Mouse (Mus musculus) midbrain, embryonic 16.5 days (tissue): ENCODE measurements at regions not wholly inside any gene's neighbourhood (a gene's known extent, or its start where the extent isn't known, plus 50 kb on each side); places are given as distances from the start of the nearest gene placed in this dataset.

Source experiments
- ATAC-seq: fragments of 200-750 bp; cut with Nextera tagmentation; 2 replicates; pipeline ENCODE4 v1.8.0; 2017; ENCODE audit warnings: moderate TSS enrichment
- H3K27ac ChIP-seq: fragments of 300-500 bp; sonication (generic); 2 replicates; pipeline ENCODE4 v1.5.1; 2014; ENCODE audit warnings: mild to moderate bottlenecking, low read length, mixed read lengths
- H3K27me3 ChIP-seq: fragments of 300-500 bp; sonication (generic); 2 replicates; pipeline ENCODE4 v1.6.1; 2014; ENCODE audit warnings: low read depth, low read length, mixed read lengths; ENCODE audit not compliant: control insufficient read depth, insufficient read depth
- H3K36me3 ChIP-seq: fragments of 300-500 bp; sonication (generic); 2 replicates; pipeline ENCODE4 v1.6.1; 2014; ENCODE audit warnings: mild to moderate bottlenecking, low read length, moderate library complexity, mixed read lengths; ENCODE audit not compliant: control insufficient read depth, insufficient read depth
- H3K4me1 ChIP-seq: fragments of 300-500 bp; sonication (generic); 2 replicates; pipeline ENCODE4 v1.6.1; 2014; ENCODE audit warnings: mild to moderate bottlenecking, low read length, mixed read lengths; ENCODE audit not compliant: control insufficient read depth, insufficient read depth
- H3K4me2 ChIP-seq: fragments of 300-500 bp; sonication (generic); 2 replicates; pipeline ENCODE4 v1.6.1; 2014; ENCODE audit warnings: mild to moderate bottlenecking, low read length, mixed read lengths
- H3K4me3 ChIP-seq: fragments of 300-500 bp; sonication (generic); 2 replicates; pipeline ENCODE4 v1.5.1; 2014; ENCODE audit warnings: low read depth, mild to moderate bottlenecking, low read length, moderate library complexity, mixed read lengths
- H3K9ac ChIP-seq: fragments of 300-500 bp; sonication (generic); 2 replicates; pipeline ENCODE4 v1.6.1; 2014; ENCODE audit warnings: low read depth, low read length, mixed read lengths
- H3K9me3 ChIP-seq: fragments of 300-500 bp; sonication (generic); replicated peaks from 2 replicates; pipeline ENCODE4 v1.6.1; 2014; ENCODE audit warnings: mild to moderate bottlenecking, low read length, mixed read lengths; ENCODE audit not compliant: control insufficient read depth, poor library complexity, severe bottlenecking
- WGBS: fragments of 180-500 bp; shearing (Covaris S2); extraction: QIAGEN DNeasy Blood & Tissue Kit; methylation state at CpG from one replicate; pipeline ENCODE4 v1.1.7; 2014; 5-methylcytosine and 5-hydroxymethylcytosine counted together

- Histone ChIP-seq H3K4me3 (no peak overlapping the region), H3K27me3 (no peaks in the 10 kb centered on the region), H3K4me1 (peaks cover 4% of the 10 kb centered on the region), H3K36me3 (no peaks in the 10 kb centered on the region), H3K9me3 (no peaks in the 10 kb centered on the region), H3K9ac (no peak overlapping the region), H3K4me2 (no peak overlapping the region), H3K27ac (no peak overlapping the region)
- no peak for ATAC-seq
Observed at GRCm38 (mm10) chr1:23268062-23268461, 129.5 kb downstream of the Ogfrl1 start.

GRCm38 (mm10) chr1:23265556-23266232, 131.9 kb downstream of the Ogfrl1 start:
- whole genome bisulfite sequencing, result 81% methylated on average over 3 of the region's 3 CpGs
- Histone ChIP-seq H3K4me2 (no peak overlapping the region), H3K27me3 (no peaks in the 10 kb centered on the region), H3K4me1 (peaks cover 4% of the 10 kb centered on the region), H3K9ac (no peak overlapping the region), H3K27ac (no peak overlapping the region), H3K4me3 (no peak overlapping the region), H3K9me3 (no peaks in the 10 kb centered on the region), H3K36me3 (no peaks in the 10 kb centered on the region)
- no peak for ATAC-seq

GRCm38 (mm10) chr1:23264251-23264650, 133.3 kb downstream of the Ogfrl1 start:
- peaks cover 4% of the 10 kb centered on the region for H3K4me1 ChIP-seq
- H3K36me3 ChIP-seq, result no peaks in the 10 kb centered on the region
- no peaks in the 10 kb centered on the region for H3K27me3 ChIP-seq
- H3K4me2 ChIP-seq, result no peak overlapping the region
- no peak overlapping the region for H3K4me3 ChIP-seq
- H3K9me3 ChIP-seq, result no peaks in the 10 kb centered on the region
- 57% methylated on average over 3 of the region's 3 CpGs for WGBS
- no peak for ATAC-seq
- H3K9ac ChIP-seq, result 0 out of 2 replicates have a peak overlapping the region, but pooled peaks have one; percentile 10
- no peak overlapping the region for H3K27ac ChIP-seq

GRCm38 (mm10) chr1:23263798-23264197, 133.8 kb downstream of the Ogfrl1 start:
- no peak for ATAC-seq
- Histone ChIP-seq H3K4me3 (no peak overlapping the region), H3K9me3 (no peaks in the 10 kb centered on the region), H3K4me1 (peaks cover 4% of the 10 kb centered on the region), H3K27me3 (no peaks in the 10 kb centered on the region), H3K4me2 (no peak overlapping the region), H3K36me3 (no peaks in the 10 kb centered on the region), H3K9ac (no peak overlapping the region), H3K27ac (no peak overlapping the region)
- WGBS, result 40% methylated on average over 4 of the region's 4 CpGs

- no peak for ATAC-seq
- H3K36me3 ChIP-seq, result no peaks in the 10 kb centered on the region
- H3K27me3 ChIP-seq, result no peaks in the 10 kb centered on the region
- H3K4me2 ChIP-seq, result no peak overlapping the region
- 74% methylated on average over 3 of the region's 3 CpGs for WGBS
- H3K9ac ChIP-seq, result no peak overlapping the region
- no peaks in the 10 kb centered on the region for H3K9me3 ChIP-seq
- H3K4me3 ChIP-seq, result no peak overlapping the region
- H3K4me1 ChIP-seq, result peaks cover 16% of the 10 kb centered on the region
- H3K27ac ChIP-seq, result no peak overlapping the region
Observed at GRCm38 (mm10) chr1:23261652-23262051, 135.9 kb downstream of the Ogfrl1 start.

- Histone ChIP-seq H3K4me1 (peaks cover 14% of the 10 kb centered on the region), H3K36me3 (no peaks in the 10 kb centered on the region), H3K4me3 (peak overlapping the region; percentile 70), H3K27ac (no peak overlapping the region; the same call in 1 of the 2 replicates), H3K9ac (peak overlapping the region; percentile 74), H3K9me3 (no peaks in the 10 kb centered on the region), H3K27me3 (no peaks in the 10 kb centered on the region), H3K4me2 (peak overlapping the region; percentile 97)
- 15% methylated on average over 10 of the region's 10 CpGs for WGBS
- no peak for ATAC-seq
Observed at GRCm38 (mm10) chr1:23257306-23257895, 140.2 kb downstream of the Ogfrl1 start.

GRCm38 (mm10) chr1:23256630-23257001, 141.0 kb downstream of the Ogfrl1 start:
- Histone ChIP-seq H3K27me3 (no peaks in the 10 kb centered on the region), H3K36me3 (no peaks in the 10 kb centered on the region), H3K9me3 (no peaks in the 10 kb centered on the region), H3K4me2 (peak overlapping the region; percentile 97), H3K4me1 (peaks cover 14% of the 10 kb centered on the region), H3K9ac (peak overlapping the region; percentile 74), H3K27ac (peak overlapping the region; percentile 82), H3K4me3 (peak overlapping the region; percentile 70)
- 1% methylated on average over 41 of the region's 45 CpGs for WGBS
- ATAC-seq, result no peak

GRCm38 (mm10) chr1:23255925-23256629, 141.5 kb downstream of the Ogfrl1 start:
- H3K36me3 ChIP-seq, result no peaks in the 10 kb centered on the region
- no peaks in the 10 kb centered on the region for H3K9me3 ChIP-seq
- H3K27me3 ChIP-seq, result no peaks in the 10 kb centered on the region
- peaks cover 14% of the 10 kb centered on the region for H3K4me1 ChIP-seq
- H3K4me2 ChIP-seq, result peak overlapping the region; percentile 97
- H3K4me3 ChIP-seq, result peak overlapping the region; percentile 70
- H3K27ac ChIP-seq, result peak overlapping the region; percentile 82
- H3K9ac ChIP-seq, result peak overlapping the region; percentile 74
- peak; percentile 99 for ATAC-seq
- under 1% methylated on average over 38 of the region's 80 CpGs for WGBS

GRCm38 (mm10) chr1:23254235-23254634, 143.3 kb downstream of the Ogfrl1 start:
- Histone ChIP-seq H3K27ac (no peak overlapping the region), H3K4me1 (peaks cover 14% of the 10 kb centered on the region), H3K36me3 (no peaks in the 10 kb centered on the region), H3K27me3 (no peaks in the 10 kb centered on the region), H3K4me3 (no peak overlapping the region), H3K9ac (no peak overlapping the region), H3K9me3 (no peaks in the 10 kb centered on the region), H3K4me2 (no peak overlapping the region)
- no peak for ATAC-seq
- WGBS, result 89% methylated on average over 8 of the region's 8 CpGs
